Mouse (Mus musculus) neutrophil, adult 5-6 weeks (primary cell): ENCODE measurements around the gene Ddx17. TPM values are rescaled to one million over a fixed set of nuclear protein-coding genes. Genes with fewer than 3 reads are reported as not detected.
A peak's percentile ranks its signal among the peaks of the same experiment; 100 is the strongest.

Source experiments
- ATAC-seq: fragments of 151-379, 151-347 bp; 2 replicates; pipeline ENCODE4 v1.8.0; 2017; ENCODE audit warnings: mild to moderate bottlenecking, moderate TSS enrichment; ENCODE audit not compliant: insufficient number of reproducible peaks, poor library complexity, low FRiP score, severe bottlenecking; ENCODE audit errors: extremely low read depth
- total RNA-seq: library from RNA; stranded (forward); fragments of 200-1000 nt; gene quantifications from 2 replicates; pipeline ENCODE4 v1.2.3, GENCODE M21; 2017

Gene Ddx17
- 371 and 386 TPM in 2 replicates for total RNA-seq

DNA sequence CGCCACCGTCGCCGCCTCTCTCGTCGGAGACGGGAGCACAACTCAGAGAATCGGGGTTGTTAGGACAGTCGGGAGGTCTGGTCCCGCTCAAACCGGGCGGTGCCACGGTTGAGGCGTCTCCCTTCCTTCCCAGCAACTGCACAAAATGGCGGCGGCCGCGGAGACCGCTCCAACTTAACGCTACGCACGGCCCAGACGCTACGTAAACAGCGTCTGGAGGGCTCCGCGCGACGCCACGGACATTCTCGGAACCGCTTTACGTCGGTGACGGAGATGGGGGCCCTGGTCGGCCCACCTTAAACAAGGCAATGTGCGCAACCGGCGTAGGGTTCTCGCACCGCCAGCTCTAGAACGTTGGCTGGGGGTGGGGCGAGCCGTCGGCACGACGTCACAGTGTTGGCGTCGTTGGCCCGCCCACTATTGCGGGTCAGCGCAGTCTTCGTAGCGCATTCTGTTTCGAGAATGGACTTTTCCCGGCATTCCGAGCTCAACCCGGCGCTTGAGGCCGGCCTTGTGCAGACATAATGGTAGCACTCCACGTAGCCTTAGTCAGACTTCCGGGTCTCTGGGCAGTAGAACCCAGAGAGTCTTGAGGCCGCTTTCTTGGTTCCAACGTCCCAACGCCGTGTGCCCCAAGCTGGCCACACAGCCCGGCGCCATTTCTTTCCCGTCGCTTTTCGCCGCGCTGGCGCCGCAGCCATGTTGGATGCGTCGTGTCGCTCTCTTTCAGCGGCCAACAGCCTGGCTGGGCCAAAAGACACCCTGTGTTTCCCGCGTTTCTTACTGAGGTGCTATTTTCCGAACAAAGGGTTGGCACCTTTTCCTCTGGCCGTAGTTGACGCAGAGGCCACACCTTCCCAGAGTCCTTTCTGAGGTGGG lies at the start of gene Ddx17:
Gene Ddx17 (minus strand): TSS at position 332 of the 879 bp plus-strand sequence.
- ATAC-seq = peak; percentile 95

DNA sequence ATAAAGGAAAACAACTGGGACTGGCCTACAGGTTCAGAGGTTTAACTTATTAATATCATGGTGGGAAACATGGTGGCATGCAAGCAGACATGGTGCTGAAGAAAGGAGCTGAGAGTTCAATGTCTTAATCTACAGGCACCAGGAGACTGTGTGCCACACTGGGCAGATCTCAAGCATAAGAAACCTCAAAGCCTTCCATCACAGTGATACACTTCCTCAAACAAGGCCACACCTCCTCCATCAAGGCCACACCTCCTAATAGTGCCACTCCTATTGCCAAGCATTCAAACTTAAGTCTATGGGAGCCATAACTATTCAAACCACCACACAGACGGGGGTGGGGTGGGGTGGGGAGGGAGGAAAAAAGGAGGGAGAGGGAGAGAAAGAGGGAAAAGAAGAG lies 35.0 kb upstream of the Ddx17 start:
- ATAC-seq = no peak

- ATAC-seq = no peak
These were observed 31.3 kb upstream of the Ddx17 start for GRCm38 (mm10) chr15:79577671-79578426.

DNA sequence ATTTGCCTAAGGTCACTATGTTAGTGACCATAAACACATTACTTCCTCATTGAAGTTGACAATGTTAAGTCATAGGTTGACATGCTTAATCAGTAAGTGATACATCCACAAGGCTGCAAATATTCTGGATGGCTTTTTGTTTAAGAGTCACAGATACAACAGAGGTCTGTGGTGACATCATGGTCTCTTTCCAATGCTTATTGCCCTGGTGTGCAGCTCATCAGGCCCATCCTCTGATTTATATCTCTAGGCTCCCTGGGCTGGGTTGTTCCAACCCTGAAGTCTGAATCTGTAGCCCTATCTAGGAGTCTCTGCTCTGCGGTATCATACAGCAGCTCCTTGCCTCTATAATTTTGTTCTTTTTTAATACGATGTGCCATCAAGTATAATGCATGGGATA lies 30.4 kb upstream of the Ddx17 start:
- no peak for ATAC-seq

GRCm38 (mm10) chr15:79575543-79576222 lies 29.1 kb upstream of the Ddx17 start:
- no peak for ATAC-seq

DNA sequence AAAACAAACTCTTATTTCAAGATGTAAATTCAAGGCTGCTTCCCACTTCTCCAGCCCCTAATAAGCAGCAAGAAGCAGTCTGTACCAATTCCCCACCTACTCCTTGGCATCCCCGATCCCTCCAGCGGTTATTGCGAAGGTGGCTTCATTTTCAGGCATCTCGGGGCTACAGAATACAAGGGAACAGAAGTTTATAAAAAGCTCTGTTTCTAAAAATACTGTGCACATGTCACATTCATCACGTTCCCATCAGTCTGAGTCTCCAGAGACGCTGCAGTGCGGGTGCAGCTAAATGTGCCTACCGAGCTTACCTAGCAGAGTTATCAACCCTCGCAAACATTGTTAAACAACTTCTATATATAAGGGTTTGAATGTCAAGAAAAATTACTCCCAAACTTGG lies 15.9 kb upstream of the Ddx17 start:
- ATAC-seq = no peak

DNA sequence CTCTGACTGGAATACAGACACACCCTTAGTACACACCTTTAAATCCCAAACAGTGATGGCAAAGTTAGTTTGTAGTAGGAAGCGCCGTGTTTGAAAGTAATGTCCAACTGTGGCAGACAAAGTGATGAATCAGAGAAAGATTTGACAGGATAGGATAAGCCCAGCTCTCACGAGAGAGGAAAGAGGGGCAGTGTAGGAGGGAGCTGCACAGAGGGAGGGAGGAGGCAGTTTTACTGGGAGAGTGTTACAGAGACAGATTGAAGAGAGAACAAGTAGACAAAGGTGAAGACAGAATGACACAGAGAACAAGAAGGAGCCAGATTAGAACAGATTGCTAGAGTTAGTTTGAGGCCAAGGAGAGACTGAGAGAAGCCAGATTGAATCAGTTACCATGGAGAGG lies 13.1 kb upstream of the Ddx17 start:
- ATAC-seq = no peak

DNA sequence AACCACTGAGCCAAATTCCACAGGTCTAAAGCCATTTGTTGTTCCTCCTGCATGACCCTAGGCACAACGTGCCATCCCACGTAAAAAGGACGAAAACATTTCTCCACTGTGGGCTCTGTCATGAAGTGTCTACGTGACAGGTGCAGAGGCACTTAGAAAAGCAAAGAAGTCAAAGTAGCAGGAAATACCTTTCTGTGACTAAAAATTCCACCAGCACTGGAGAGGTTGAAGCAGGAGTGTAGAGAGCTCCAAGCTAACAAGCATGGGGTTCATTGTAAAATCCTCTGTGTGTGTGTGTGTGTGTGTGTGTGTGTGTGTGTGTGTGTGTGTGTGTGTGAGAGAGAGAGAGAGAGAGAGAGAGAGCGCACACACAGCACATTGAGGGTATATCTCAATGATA lies 6.0 kb upstream of the Ddx17 start:
- ATAC-seq = no peak

DNA sequence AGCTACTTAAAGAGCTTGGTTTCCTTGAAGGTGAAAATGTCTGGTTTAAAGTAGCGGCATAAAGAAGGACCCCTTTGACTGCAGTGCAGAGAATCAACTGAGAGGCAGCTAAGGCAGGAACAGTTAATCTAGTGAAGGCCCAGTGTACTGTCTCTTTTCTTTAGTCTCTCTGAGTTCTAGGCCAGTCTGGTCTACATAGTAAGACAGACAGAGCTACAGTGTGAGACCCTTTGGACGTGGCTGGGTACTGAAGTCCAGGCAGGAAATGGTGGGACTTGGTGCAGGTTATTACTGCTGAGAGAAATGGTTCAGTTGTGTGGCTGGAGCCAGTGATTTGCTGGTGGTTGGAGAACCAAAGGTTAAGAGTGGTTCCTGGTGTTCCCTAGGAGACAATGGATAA lies 1.7 kb upstream of the Ddx17 start:
- ATAC-seq = no peak

DNA sequence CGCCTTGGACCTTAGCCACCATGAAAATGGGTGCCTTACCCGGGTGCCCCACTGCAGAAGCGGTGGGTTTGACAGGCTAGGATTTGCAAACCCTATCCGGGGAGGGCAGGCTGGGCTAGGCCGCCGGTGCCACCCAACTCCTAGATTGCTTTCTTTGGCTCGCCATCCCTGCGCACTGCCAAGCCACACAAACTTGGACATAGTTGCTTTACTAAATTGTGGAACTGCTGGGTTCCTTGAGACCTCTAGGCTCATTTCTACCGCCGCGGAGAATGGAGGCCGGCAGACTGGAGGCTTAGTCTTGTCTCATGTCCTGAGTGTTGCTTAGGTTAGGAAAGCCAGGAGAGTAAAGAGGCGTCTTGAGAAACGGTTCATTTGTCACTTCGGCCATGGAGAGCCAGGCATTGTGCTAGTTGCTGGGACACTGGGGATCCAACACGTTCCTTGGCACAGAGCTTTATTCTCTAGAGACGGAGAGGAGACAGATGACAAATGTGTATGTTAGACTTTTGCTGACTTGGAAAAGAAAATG lies 814 bp upstream of the Ddx17 start:
- ATAC-seq = no peak

GRCm38 (mm10) chr15:79545921-79546399 lies 581 bp downstream of the Ddx17 start:
- ATAC-seq = 0 out of 2 replicates have a peak, but pooled peaks have one; percentile 5

GRCm38 (mm10) chr15:79545496-79545895 lies 1.0 kb downstream of the Ddx17 start:
- ATAC-seq = no peak

DNA sequence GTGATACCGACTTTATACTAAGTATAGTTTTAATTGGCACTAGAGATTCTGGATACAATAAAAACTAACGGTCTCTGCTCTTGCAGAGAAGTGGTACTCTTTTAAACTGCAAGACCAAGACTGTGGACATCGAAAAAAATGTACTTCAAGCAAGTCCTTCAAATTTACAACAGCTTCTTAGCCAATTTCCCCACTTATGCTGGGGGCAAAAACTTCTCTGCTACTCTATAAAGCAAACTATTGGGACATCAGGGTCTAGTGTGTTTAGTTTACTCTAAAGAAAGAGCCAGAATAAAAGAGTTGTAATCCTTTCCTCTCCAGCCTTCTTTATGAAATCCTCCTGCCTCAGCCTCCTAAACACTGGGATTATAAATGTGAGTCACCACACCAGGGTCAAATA lies 2.6 kb downstream of the Ddx17 start:
- no peak for ATAC-seq

GRCm38 (mm10) chr15:79533796-79534195 lies 12.7 kb downstream of the Ddx17 start:
- ATAC-seq = no peak

DNA sequence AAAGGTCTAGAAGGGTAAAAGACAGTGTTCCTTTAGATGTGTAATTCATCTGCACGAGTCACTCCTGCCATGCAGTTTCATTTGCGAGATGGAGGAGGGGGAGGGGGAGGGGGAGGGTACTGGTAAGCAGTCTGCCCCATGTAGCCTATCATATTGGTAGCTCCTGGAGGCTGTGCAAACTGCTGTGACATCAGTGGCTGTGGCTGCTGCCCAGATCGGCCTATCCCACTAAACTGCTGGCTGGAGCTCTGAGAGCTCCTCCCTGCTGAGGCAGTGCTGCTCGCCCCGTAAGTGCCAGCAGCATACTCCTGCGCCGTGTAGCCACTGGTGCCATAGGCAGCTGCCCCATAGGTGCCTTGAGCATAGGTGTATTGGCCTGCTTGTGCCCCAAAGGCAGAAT lies 16.6 kb downstream of the Ddx17 start:
- ATAC-seq = no peak

GRCm38 (mm10) chr15:79527991-79528639 lies 18.4 kb downstream of the Ddx17 start:
- ATAC-seq = no peak

- no peak for ATAC-seq
These were observed 19.3 kb downstream of the Ddx17 start for GRCm38 (mm10) chr15:79527192-79527591.

DNA sequence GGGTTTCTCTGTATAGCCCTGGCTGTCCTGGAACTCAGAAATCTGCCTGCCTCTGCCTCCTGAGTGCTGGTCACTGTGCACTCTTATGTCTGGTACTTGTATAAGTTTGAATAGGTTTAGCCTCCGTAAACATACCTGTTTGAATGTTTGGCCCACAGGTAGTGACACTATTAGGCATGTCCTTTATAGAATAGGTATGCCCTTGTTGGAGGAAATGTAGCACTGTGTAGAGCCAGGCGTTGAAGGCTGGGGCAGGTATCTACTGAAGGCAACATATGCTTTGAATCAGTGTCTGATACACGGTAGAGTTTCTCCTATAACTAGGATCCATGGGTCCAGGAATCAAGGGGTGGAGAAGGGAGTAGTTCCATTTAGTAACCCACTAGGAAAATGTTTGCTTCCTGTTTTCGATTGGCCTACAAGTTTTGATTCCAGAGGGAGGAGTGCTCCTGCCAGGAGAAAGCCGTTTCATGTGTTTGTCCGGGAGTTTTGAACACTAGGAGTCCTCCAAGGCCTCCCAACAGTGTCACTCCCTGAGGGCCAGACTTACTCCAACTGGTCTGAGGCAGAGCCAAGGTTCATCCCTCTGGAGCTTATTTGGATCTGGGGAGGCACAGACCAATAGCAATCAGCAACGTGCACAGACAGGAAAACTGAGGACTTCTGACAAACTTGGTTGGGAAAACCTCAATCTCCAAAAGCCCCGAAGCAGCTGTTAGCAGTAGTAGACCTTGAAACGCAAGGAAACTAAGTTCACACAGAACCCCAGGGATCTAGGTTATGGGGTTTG lies 20.4 kb downstream of the Ddx17 start:
- ATAC-seq = no peak
